Comparison of ENCODE assay signal across 9 mouse cellular contexts in the genomic region with DNA sequence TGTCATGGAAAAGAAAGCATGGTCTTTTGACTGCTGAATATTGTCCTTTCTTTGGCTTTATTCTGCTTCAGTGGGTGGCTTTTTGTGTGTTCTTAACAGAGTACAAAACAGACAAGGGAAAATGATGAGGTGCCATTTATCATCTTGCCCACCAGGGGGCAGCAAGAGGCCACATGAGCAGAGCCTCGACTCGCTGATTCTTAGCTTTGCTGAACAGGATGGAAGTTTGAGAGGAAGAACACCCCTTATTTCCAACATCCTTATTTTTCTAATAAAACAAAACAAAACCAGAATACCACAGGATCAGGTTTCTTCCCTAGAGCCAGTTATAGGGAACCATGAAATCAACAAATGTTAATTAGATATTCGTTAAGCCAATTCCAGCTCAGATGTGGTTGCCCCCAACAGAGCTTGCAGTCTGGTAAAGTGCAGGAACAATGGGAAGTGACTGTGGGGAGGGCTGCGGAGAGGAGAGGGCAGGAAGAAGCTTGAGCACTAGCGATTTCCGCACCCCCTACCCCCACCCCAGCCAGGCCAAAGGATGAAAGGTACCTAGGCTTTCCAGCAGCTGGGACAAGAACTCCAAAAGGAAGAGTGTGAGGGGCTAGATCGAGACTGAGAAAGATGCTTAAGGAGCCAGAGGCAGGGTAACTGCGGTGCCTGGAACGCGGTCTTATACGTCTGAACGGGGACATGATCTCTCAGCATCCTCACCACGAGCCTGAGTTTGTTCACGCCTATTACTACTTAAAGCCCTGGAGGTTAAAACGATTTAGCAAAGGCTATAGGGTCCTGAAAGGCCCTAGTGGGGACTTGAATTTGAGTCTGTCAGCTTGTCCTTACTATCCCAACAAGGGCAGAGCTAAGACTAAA. TPM values are rescaled to one million over a fixed set of nuclear protein-coding genes. Genes with fewer than 3 reads are reported as not detected.
DNase-seq lines count a peak whose midpoint lies in the region; ATAC-seq and TF ChIP-seq lines count a peak whose summit lies in the region.
"Had no signal": no experiment of that assay in that cellular context is flagged by ENCODE, and none has a peak within 500 bp of the region (broad histone marks: within the 10 kb centered on the region; RNA-seq: fewer than 3 reads in every experiment).

No protein-coding gene starts in this region.

- peak overlapping the region; percentile 42 for H3K4me2 ChIP-seq in limb, embryonic 12.5 days

- H3K9me3 ChIP-seq in limb, embryonic 12.5 days: no peaks in the 10 kb centered on the region

- peak; percentile 43; the same call in 1 of the 2 replicates for ATAC-seq in limb, embryonic 12.5 days (ENCODE audit: insufficient number of reproducible peaks, insufficient read depth, low FRiP score, low TSS enrichment, low read depth)

- H3K4me1 ChIP-seq in cortical plate, adult 2 months (ENCODE audit: control insufficient read depth, insufficient read depth, low read length): no peaks in the 10 kb centered on the region
- H3K4me1 ChIP-seq in limb, embryonic 12.5 days (replicated peaks): peaks cover 9% of the 10 kb centered on the region

- no peaks in the 10 kb centered on the region for H3K36me3 ChIP-seq in limb, embryonic 12.5 days

- H3K9ac ChIP-seq in limb, embryonic 12.5 days (replicated peaks): no peak overlapping the region

- peak; percentile 56 for DNase-seq in urinary bladder, postnatal 25 days (ENCODE audit: low spot score)
- no peak for DNase-seq in urinary bladder, postnatal 10 days (ENCODE audit: low spot score)
- peak; percentile 41 for DNase-seq in heart, adult 8-10 months (ENCODE audit: low spot score)
- DNase-seq in kidney, adult 9 months: peak; percentile 49
- DNase-seq in neural tube, embryonic 10.5 days (ENCODE audit: extremely low spot score, low spot score): peak; percentile 73
- peak; percentile 79 for DNase-seq in testis, postnatal 10 days (ENCODE audit: low spot score)

- H3K27ac ChIP-seq in cortical plate, adult 2 months (ENCODE audit: insufficient read depth, low read length): no peak overlapping the region
- 0 out of 2 replicates have a peak overlapping the region, but pooled peaks have one; percentile 23 for H3K27ac ChIP-seq in limb, embryonic 12.5 days

- TF ChIP-seq CTCF in cortical plate, adult 2 months (IDR thresholded peaks at IDR 0.05; ENCODE audit: extremely low read depth, insufficient read depth, low read length): peak; percentile 93

- no peak for TF ChIP-seq POLR2A in cortical plate, adult 2 months (IDR thresholded peaks at IDR 0.05; ENCODE audit: extremely low read depth, insufficient read depth, low read length)

- peaks cover 26% of the 10 kb centered on the region; the same call in 1 of the 2 replicates for H3K27me3 ChIP-seq in limb, embryonic 12.5 days

- no peak overlapping the region for H3K4me3 ChIP-seq in cortical plate, adult 2 months (ENCODE audit: insufficient read depth, low read length)
- peak overlapping the region; percentile 17; the same call in 1 of the 2 replicates for H3K4me3 ChIP-seq in limb, embryonic 12.5 days (replicated peaks)
- H3K4me3 ChIP-seq: erythroblast, embryonic 14.5 days had no signal

- 4% methylated on average over 15 of the region's 15 CpGs for WGBS in limb, embryonic 12.5 days

RNA-seq across cellular contexts. Expression of gene Syt13, which starts 31.6 kb away (rescaled TPM):
- 146 and 160 TPM in 2 replicates for polyA plus RNA-seq in cortical plate, adult 2 months (2012; rRNA removed)
- under 1 TPM; 0.25 to 0.94 (median 0.38) TPM for total RNA-seq in heart, adult 8-10 months (2022)
- polyA plus RNA-seq in limb, embryonic 12.5 days (2016; fragmentation: Nextera tagmentation; extraction: Ambion mirVana): 5.4 and 6.5 TPM in 2 replicates
- polyA plus RNA-seq: erythroblast, embryonic 14.5 days had no signal

Comparison
In these comparisons a context has a peak if more than half of its experiments do, and no peak if none do; other contexts are left out.
1. RNA of gene Syt13, which starts 31.6 kb away (polyA plus RNA-seq): 146 to 160 TPM in cortical plate, adult 2 months; 5.4 to 6.5 TPM in limb, embryonic 12.5 days; every median in the first group is over 10 times any median in the second.